Mouse (Mus musculus) MEL (cell line): Measurements from ENCODE around the gene Glis1. TPM values are rescaled to one million over a fixed set of nuclear protein-coding genes. Genes with fewer than 3 reads are reported as not detected.

Source experiments
- DNase-seq: peaks from one replicate; pipeline ENCODE4 v3.0.0; 2011; ENCODE audit warnings: low read depth, low spot score
- H3K27ac ChIP-seq: 2 replicates; pipeline ENCODE4 v1.5.1; 2012; ENCODE audit warnings: low read depth, mild to moderate bottlenecking, control low read depth, low read length, moderate library complexity; ENCODE audit not compliant: control insufficient read depth
- H3K27me3 ChIP-seq, 2 experiments: fragments of 150-350 bp in 1 of 2; sonication (generic) in 1 of 2; 2 replicates each; pipeline ENCODE4 v1.6.1; 2012; ENCODE audit warnings: low read length in 2 of 2, mild to moderate bottlenecking in 2 of 2, improper control_type of control experiment in 1 of 2, moderate library complexity in 1 of 2; ENCODE audit not compliant: insufficient read depth in 2 of 2, control insufficient read depth in 1 of 2
- H3K36me3 ChIP-seq, 2 experiments: 2 replicates each; pipeline ENCODE4 v1.6.1; 2012 to 2014; ENCODE audit warnings: low read length in 2 of 2, improper control_type of control experiment in 1 of 2, inconsistent platforms in 1 of 2, mild to moderate bottlenecking in 1 of 2; ENCODE audit not compliant: insufficient read depth in 2 of 2, control insufficient read depth in 1 of 2
- H3K4me1 ChIP-seq, 2 experiments: fragments of 150-350 bp in 1 of 2; sonication (generic) in 1 of 2; 2 replicates each; pipeline ENCODE4 v1.6.1; 2012; ENCODE audit warnings: low read length in 2 of 2, improper control_type of control experiment in 1 of 2, mild to moderate bottlenecking in 1 of 2; ENCODE audit not compliant: insufficient read depth in 2 of 2, control insufficient read depth in 1 of 2
- H3K4me3 ChIP-seq, 2 experiments: fragments of 150-350 bp in 1 of 2; sonication (generic) in 1 of 2; 2 replicates each; pipeline ENCODE4 v1.5.1; 2012; ENCODE audit warnings: low read depth in 2 of 2, low read length in 2 of 2, mild to moderate bottlenecking in 2 of 2, moderate library complexity in 2 of 2, control low read depth in 1 of 2, improper control_type of control experiment in 1 of 2; ENCODE audit not compliant: control insufficient read depth in 1 of 2, insufficient read depth in 1 of 2
- H3K79me2 ChIP-seq: 2 replicates; pipeline ENCODE4 v1.6.1; 2012; ENCODE audit warnings: mild to moderate bottlenecking, low read length, moderate library complexity; ENCODE audit not compliant: control insufficient read depth, poor library complexity, insufficient read depth
- H3K9ac ChIP-seq: 2 replicates; pipeline ENCODE4 v1.6.1; 2012; ENCODE audit warnings: low read depth, mild to moderate bottlenecking, control low read depth, low read length, moderate library complexity; ENCODE audit not compliant: control insufficient read depth, poor library complexity, severe bottlenecking
- H3K9me3 ChIP-seq: fragments of 150-350 bp; sonication (generic); replicated peaks from 2 replicates; pipeline ENCODE4 v1.6.1; 2012; ENCODE audit warnings: mild to moderate bottlenecking, low read length, improper control_type of control experiment, moderate library complexity; ENCODE audit not compliant: insufficient read depth
- BHLHE40 ChIP-seq: IDR thresholded peaks from 2 replicates; pipeline ENCODE4 v1.6.1; 2012; ENCODE audit warnings: low read depth, mild to moderate bottlenecking, inconsistent platforms, low read length, improper control_type of control experiment, borderline replicate concordance
- CTCF ChIP-seq, 3 experiments: IDR thresholded peaks in 2 of 3; conservative IDR thresholded peaks in 1 of 3; 2 replicates each; pipeline ENCODE4 v1.5.1; 2011 to 2012; ENCODE audit warnings: low read length in 3 of 3, low read depth in 2 of 3, mild to moderate bottlenecking in 2 of 3, improper control_type of control experiment in 1 of 3, inconsistent platforms in 1 of 3, mixed read lengths in 1 of 3, moderate library complexity in 1 of 3; ENCODE audit not compliant: control insufficient read depth in 1 of 3, insufficient read depth in 1 of 3, poor library complexity in 1 of 3, severe bottlenecking in 1 of 3
- ELF1 ChIP-seq: IDR thresholded peaks from 2 replicates; pipeline ENCODE4 v1.6.1; 2014; ENCODE audit warnings: low read depth, mild to moderate bottlenecking, inconsistent platforms, low read length, improper control_type of control experiment, moderate library complexity
- EP300 ChIP-seq, 2 experiments: IDR thresholded peaks; 2 replicates each; pipeline ENCODE4 v1.6.1; 2011; ENCODE audit warnings: improper control_type of control experiment in 2 of 2, low read length in 2 of 2, low read depth in 1 of 2, mild to moderate bottlenecking in 1 of 2
- ETS1 ChIP-seq: IDR thresholded peaks from 2 replicates; pipeline ENCODE4 v1.6.1; 2012; ENCODE audit warnings: low read depth, mild to moderate bottlenecking, inconsistent platforms, low read length, improper control_type of control experiment, moderate library complexity
- GABPA ChIP-seq: IDR thresholded peaks from 2 replicates; pipeline ENCODE4 v1.6.1; 2012; ENCODE audit warnings: low read depth, mild to moderate bottlenecking, inconsistent platforms, low read length, improper control_type of control experiment, moderate library complexity
- HCFC1 ChIP-seq: IDR thresholded peaks from 2 replicates; pipeline ENCODE4 v1.6.1; 2012; ENCODE audit warnings: low read depth, mild to moderate bottlenecking, inconsistent platforms, low read length, improper control_type of control experiment, moderate library complexity
- JUND ChIP-seq: IDR thresholded peaks from 2 replicates; pipeline ENCODE4 v1.6.1; 2011; ENCODE audit warnings: low read depth, mild to moderate bottlenecking, improper control_type of control experiment, low read length
- MAFK ChIP-seq: IDR thresholded peaks from 2 replicates; pipeline ENCODE4 v1.6.1; 2011; ENCODE audit warnings: low read depth, mild to moderate bottlenecking, low read length, improper control_type of control experiment, borderline replicate concordance
- MAX ChIP-seq: IDR thresholded peaks from 2 replicates; pipeline ENCODE4 v1.6.1; 2011; ENCODE audit warnings: low read length, improper control_type of control experiment
- MXI1 ChIP-seq: IDR thresholded peaks from 2 replicates; pipeline ENCODE4 v1.6.1; 2011; ENCODE audit warnings: mild to moderate bottlenecking, low read depth, low read length, improper control_type of control experiment
- MYB ChIP-seq: IDR thresholded peaks from 2 replicates; pipeline ENCODE4 v1.6.1; 2011; ENCODE audit warnings: mild to moderate bottlenecking, low read depth, low read length, improper control_type of control experiment
- NELFE ChIP-seq: IDR thresholded peaks from 2 replicates; pipeline ENCODE4 v1.6.1; 2011; ENCODE audit warnings: low read depth, low read length, improper control_type of control experiment
- NRF1 ChIP-seq: IDR thresholded peaks from 2 replicates; pipeline ENCODE4 v1.6.1; 2014; ENCODE audit warnings: low read depth, mild to moderate bottlenecking, inconsistent platforms, low read length, improper control_type of control experiment, moderate library complexity; ENCODE audit not compliant: poor library complexity, insufficient read depth, severe bottlenecking
- POLR2AphosphoS2 ChIP-seq: IDR thresholded peaks from 2 replicates; pipeline ENCODE4 v1.6.1; 2011; ENCODE audit warnings: low read length, improper control_type of control experiment
- SIN3A ChIP-seq: IDR thresholded peaks from 2 replicates; pipeline ENCODE4 v1.6.1; 2012; ENCODE audit warnings: low read length, improper control_type of control experiment, inconsistent platforms
- TAL1 ChIP-seq: IDR thresholded peaks from 2 replicates; pipeline ENCODE4 v1.6.1; 2012; ENCODE audit warnings: mild to moderate bottlenecking, inconsistent platforms, low read length, moderate library complexity, mixed read lengths
- UBTF ChIP-seq: IDR thresholded peaks from 2 replicates; pipeline ENCODE4 v1.6.1; 2012; ENCODE audit warnings: low read depth, mild to moderate bottlenecking, inconsistent platforms, low read length, improper control_type of control experiment, moderate library complexity, borderline replicate concordance; ENCODE audit not compliant: insufficient read depth
- USF1 ChIP-seq: IDR thresholded peaks from 2 replicates; pipeline ENCODE4 v1.6.1; 2014; ENCODE audit warnings: low read depth, mild to moderate bottlenecking, inconsistent platforms, low read length, improper control_type of control experiment, moderate library complexity
- USF2 ChIP-seq, 2 experiments: IDR thresholded peaks; 2 replicates each; pipeline ENCODE4 v1.6.1; 2011 to 2012; ENCODE audit warnings: improper control_type of control experiment in 2 of 2, low read length in 2 of 2, borderline replicate concordance in 1 of 2, inconsistent platforms in 1 of 2, low read depth in 1 of 2, mild to moderate bottlenecking in 1 of 2; ENCODE audit not compliant: insufficient read depth in 1 of 2
- ZMIZ1 ChIP-seq: IDR thresholded peaks from 2 replicates; pipeline ENCODE4 v1.6.1; 2012; ENCODE audit warnings: low read depth, mild to moderate bottlenecking, inconsistent platforms, low read length, improper control_type of control experiment, moderate library complexity
- polyA plus RNA-seq, 2 experiments: library from polyadenylated mRNA; stranded (reverse) in 1 of 2; unstranded in 1 of 2; fragments of >175 nt in 1 of 2; fragments of >200 nt in 1 of 2; gene quantifications; 2 replicates each; pipeline versions ENCODE4 v1.2.1 to v1.2.4; 2012; ENCODE audit warnings: low replicate concordance in 2 of 2, low read depth in 1 of 2; ENCODE audit not compliant: insufficient read length in 2 of 2, insufficient read depth in 1 of 2, missing spikeins in 1 of 2
- total RNA-seq: library from RNA; depleted of rRNA; stranded (reverse); fragments of 300-350 nt; gene quantifications from 2 replicates; pipeline ENCODE4 v1.2.3, GENCODE M21; 2012

Gene Glis1
- total and polyA plus RNA-seq, 3 experiments: 0.46 to 0.93 TPM; not detected in 1

- H3K4me3 ChIP-seq: no peak overlapping the region
- H3K79me2 ChIP-seq: no peaks in the 10 kb centered on the region
- no peak overlapping the region for H3K9ac ChIP-seq
- TF ChIP-seq HCFC1 (no peak), UBTF (no peak), USF1 (no peak), JUND (no peak), GABPA (no peak), MXI1 (no peak), CTCF (IDR thresholded peaks at IDR 0.05 in 2 of 3, conservative IDR thresholded peaks at IDR 0.05 in 1 of 3; ENCODE audit: control insufficient read depth in 1 of 3, insufficient read depth in 1 of 3, low read depth in 2 of 3, low read length in 3 of 3, poor library complexity in 1 of 3, severe bottlenecking in 1 of 3) (no peak), SIN3A (no peak)
- no peaks in the 10 kb centered on the region for H3K36me3 ChIP-seq
- H3K27ac ChIP-seq: no peak overlapping the region
- no peak for DNase-seq
- no peaks in the 10 kb centered on the region for H3K9me3 ChIP-seq
- no peaks in the 10 kb centered on the region for H3K4me1 ChIP-seq
- no peaks in the 10 kb centered on the region for H3K27me3 ChIP-seq
Observed at GRCm38 (mm10) chr4:107619487-107619886, 185.1 kb downstream of the Glis1 start.

GRCm38 (mm10) chr4:107621366-107621765, 187.0 kb downstream of the Glis1 start:
- Histone ChIP-seq H3K79me2 (no peaks in the 10 kb centered on the region), H3K4me1 (no peaks in the 10 kb centered on the region), H3K9ac (no peak overlapping the region), H3K27me3 (no peaks in the 10 kb centered on the region), H3K27ac (no peak overlapping the region), H3K4me3 (no peak overlapping the region), H3K9me3 (no peaks in the 10 kb centered on the region), H3K36me3 (no peaks in the 10 kb centered on the region)
- TF ChIP-seq TAL1 (no peak), MAFK (no peak), NRF1 (no peak), MYB (no peak), POLR2AphosphoS2 (no peak), USF2 (IDR thresholded peaks at IDR 0.05; ENCODE audit: borderline replicate concordance in 1 of 2, insufficient read depth in 1 of 2, low read depth in 1 of 2, low read length in 2 of 2) (no peak), EP300 (IDR thresholded peaks at IDR 0.05; ENCODE audit: low read depth in 1 of 2, low read length in 2 of 2) (no peak), ZMIZ1 (no peak), ELF1 (no peak), GABPA (no peak), ETS1 (no peak), MAX (no peak), BHLHE40 (no peak), NELFE (no peak)
- DNase-seq: no peak
